Mouse (Mus musculus) hindbrain, embryonic 12.5 days (tissue): Measurements from ENCODE around the gene Ccdc81. TPM values are rescaled to one million over a fixed set of nuclear protein-coding genes. Genes with fewer than 3 reads are reported as not detected.

Source experiments
- ATAC-seq: fragments of 200-750 bp; cut with Nextera tagmentation; 2 replicates; pipeline ENCODE4 v1.8.0; 2017; ENCODE audit warnings: moderate TSS enrichment; ENCODE audit not compliant: low FRiP score
- H3K27ac ChIP-seq: fragments of 300-500 bp; sonication (generic); 2 replicates; pipeline ENCODE4 v1.5.1; 2016; ENCODE audit warnings: mild to moderate bottlenecking
- H3K27me3 ChIP-seq: fragments of 300-500 bp; sonication (generic); 2 replicates; pipeline ENCODE4 v1.6.1; 2016; ENCODE audit warnings: mild to moderate bottlenecking
- H3K36me3 ChIP-seq: fragments of 300-500 bp; sonication (generic); 2 replicates; pipeline ENCODE4 v1.6.1; 2016; ENCODE audit warnings: mild to moderate bottlenecking
- H3K4me1 ChIP-seq: fragments of 300-500 bp; sonication (generic); 2 replicates; pipeline ENCODE4 v1.6.1; 2016
- H3K4me2 ChIP-seq: fragments of 300-500 bp; sonication (generic); replicated peaks from 2 replicates; pipeline ENCODE4 v1.6.1; 2016; ENCODE audit warnings: mild to moderate bottlenecking
- H3K4me3 ChIP-seq: fragments of 300-500 bp; sonication (generic); 2 replicates; pipeline ENCODE4 v1.5.1; 2016; ENCODE audit warnings: mild to moderate bottlenecking
- H3K9ac ChIP-seq: fragments of 300-500 bp; sonication (generic); 2 replicates; pipeline ENCODE4 v1.6.1; 2016; ENCODE audit warnings: mild to moderate bottlenecking, moderate library complexity
- H3K9me3 ChIP-seq: fragments of 300-500 bp; sonication (generic); replicated peaks from 2 replicates; pipeline ENCODE4 v1.6.1; 2016; ENCODE audit warnings: mild to moderate bottlenecking
- WGBS: fragments of 180-500 bp; shearing (Covaris S2); methylation state at CpG from one replicate; pipeline ENCODE4 v1.1.7; 2016; 5-methylcytosine and 5-hydroxymethylcytosine counted together
- polyA plus RNA-seq: library from polyadenylated mRNA; unstranded; fragments of >200 nt; fragmentation: Nextera tagmentation; extraction: Ambion mirVana; gene quantifications from 2 replicates; pipeline ENCODE4 v1.2.1, GENCODE M21; 2016

The Ccdc81 gene
- polyA plus RNA-seq, 1 experiment from 2014 or later, result 0.61 TPM

GRCm38 (mm10) chr7:89909711-89910110, 6.3 kb upstream of the Ccdc81 start:
- H3K4me2 ChIP-seq, result no peak overlapping the region
- WGBS, result 81% methylated on average over 4 of the region's 4 CpGs
- H3K27ac ChIP-seq, result no peak overlapping the region

GRCm38 (mm10) chr7:89908899-89909621, 5.6 kb upstream of the Ccdc81 start:
- no peak overlapping the region for H3K9ac ChIP-seq
- no peaks in the 10 kb centered on the region; the same call in 1 of the 2 replicates for H3K4me1 ChIP-seq
- no peak overlapping the region for H3K27ac ChIP-seq
- H3K4me2 ChIP-seq, result no peak overlapping the region
- H3K36me3 ChIP-seq, result no peaks in the 10 kb centered on the region
- no peak overlapping the region for H3K4me3 ChIP-seq
- no peak for ATAC-seq
- H3K27me3 ChIP-seq, result no peaks in the 10 kb centered on the region
- 78% methylated on average over 20 of the region's 20 CpGs for WGBS
- H3K9me3 ChIP-seq, result no peaks in the 10 kb centered on the region

More at GRCm38 (mm10) chr7:89909711-89910110, 6.3 kb upstream of the Ccdc81 start:
- Histone ChIP-seq H3K36me3 (no peaks in the 10 kb centered on the region), H3K4me3 (no peak overlapping the region), H3K9me3 (no peaks in the 10 kb centered on the region), H3K27me3 (no peaks in the 10 kb centered on the region), H3K4me1 (no peaks in the 10 kb centered on the region), H3K9ac (no peak overlapping the region)
- no peak for ATAC-seq

- Histone ChIP-seq H3K9ac (no peak overlapping the region), H3K36me3 (no peaks in the 10 kb centered on the region), H3K4me2 (no peak overlapping the region), H3K4me3 (no peak overlapping the region), H3K9me3 (no peaks in the 10 kb centered on the region), H3K27ac (no peak overlapping the region), H3K27me3 (no peaks in the 10 kb centered on the region), H3K4me1 (peaks cover 6% of the 10 kb centered on the region)
- WGBS, result 64% methylated on average over 7 of the region's 7 CpGs
- no peak for ATAC-seq
These were observed 5.0 kb upstream of the Ccdc81 start for GRCm38 (mm10) chr7:89908421-89908820.

- ATAC-seq, result peak; percentile 18; the same call in 1 of the 2 replicates
- peaks cover 8% of the 10 kb centered on the region for H3K4me1 ChIP-seq
- H3K9ac ChIP-seq, result no peak overlapping the region
- no peaks in the 10 kb centered on the region for H3K36me3 ChIP-seq
- H3K9me3 ChIP-seq, result no peaks in the 10 kb centered on the region
- no peak overlapping the region for H3K27ac ChIP-seq
- H3K4me3 ChIP-seq, result no peak overlapping the region
- no peak overlapping the region for H3K4me2 ChIP-seq
- no peaks in the 10 kb centered on the region for H3K27me3 ChIP-seq
- WGBS, result 22% methylated on average over 8 of the region's 8 CpGs
These were observed 4.5 kb upstream of the Ccdc81 start for GRCm38 (mm10) chr7:89907950-89908349.

GRCm38 (mm10) chr7:89903007-89903406, 422 bp downstream of the Ccdc81 start:
- Histone ChIP-seq H3K9me3 (no peaks in the 10 kb centered on the region), H3K4me2 (peak overlapping the region; percentile 34), H3K9ac (no peak overlapping the region), H3K36me3 (no peaks in the 10 kb centered on the region), H3K27me3 (no peaks in the 10 kb centered on the region), H3K27ac (no peak overlapping the region), H3K4me1 (peaks cover 8% of the 10 kb centered on the region), H3K4me3 (no peak overlapping the region)
- peak; percentile 42; the same call in 1 of the 2 replicates for ATAC-seq
- WGBS, result 81% methylated on average over 8 of the region's 8 CpGs

GRCm38 (mm10) chr7:89891856-89892255, 11.6 kb downstream of the Ccdc81 start:
- H3K27ac ChIP-seq, result no peak overlapping the region
- H3K9me3 ChIP-seq, result no peaks in the 10 kb centered on the region
- no peak for ATAC-seq
- H3K27me3 ChIP-seq, result no peaks in the 10 kb centered on the region
- H3K4me1 ChIP-seq, result no peaks in the 10 kb centered on the region
- no peak overlapping the region for H3K4me3 ChIP-seq
- H3K4me2 ChIP-seq, result no peak overlapping the region
- no peaks in the 10 kb centered on the region for H3K36me3 ChIP-seq
- H3K9ac ChIP-seq, result no peak overlapping the region
- 36% methylated on average over 4 of the region's 4 CpGs for WGBS

GRCm38 (mm10) chr7:89891412-89891811, 12.0 kb downstream of the Ccdc81 start:
- no peak overlapping the region for H3K9ac ChIP-seq
- ATAC-seq, result no peak
- no peaks in the 10 kb centered on the region for H3K4me1 ChIP-seq
- no peak overlapping the region for H3K4me3 ChIP-seq
- H3K4me2 ChIP-seq, result no peak overlapping the region
- WGBS, result 66% methylated on average over 5 of the region's 5 CpGs
- no peaks in the 10 kb centered on the region for H3K9me3 ChIP-seq
- no peaks in the 10 kb centered on the region for H3K36me3 ChIP-seq
- H3K27me3 ChIP-seq, result no peaks in the 10 kb centered on the region
- no peak overlapping the region for H3K27ac ChIP-seq

- Histone ChIP-seq H3K27me3 (no peaks in the 10 kb centered on the region), H3K9ac (no peak overlapping the region), H3K4me2 (no peak overlapping the region), H3K4me3 (no peak overlapping the region), H3K4me1 (no peaks in the 10 kb centered on the region), H3K9me3 (no peaks in the 10 kb centered on the region), H3K27ac (no peak overlapping the region), H3K36me3 (no peaks in the 10 kb centered on the region)
- ATAC-seq, result no peak
- WGBS, result 79% methylated on average over 3 of the region's 3 CpGs
These were observed 18.9 kb downstream of the Ccdc81 start for GRCm38 (mm10) chr7:89884551-89884950.

- no peaks in the 10 kb centered on the region for H3K36me3 ChIP-seq
- no peaks in the 10 kb centered on the region for H3K9me3 ChIP-seq
- H3K4me2 ChIP-seq, result no peak overlapping the region
- 76% methylated on average over 1 of the region's 1 CpGs for WGBS
- H3K9ac ChIP-seq, result no peak overlapping the region
- no peaks in the 10 kb centered on the region for H3K27me3 ChIP-seq
- H3K4me3 ChIP-seq, result no peak overlapping the region
- ATAC-seq, result no peak
- no peak overlapping the region for H3K27ac ChIP-seq
- no peaks in the 10 kb centered on the region for H3K4me1 ChIP-seq
These were observed 23.7 kb downstream of the Ccdc81 start for GRCm38 (mm10) chr7:89879686-89880085.

GRCm38 (mm10) chr7:89867221-89867620, 36.2 kb downstream of the Ccdc81 start:
- ATAC-seq, result no peak
- Histone ChIP-seq H3K36me3 (no peaks in the 10 kb centered on the region), H3K4me1 (no peaks in the 10 kb centered on the region), H3K4me2 (no peak overlapping the region), H3K27me3 (no peaks in the 10 kb centered on the region), H3K9ac (no peak overlapping the region), H3K27ac (no peak overlapping the region), H3K4me3 (no peak overlapping the region), H3K9me3 (no peaks in the 10 kb centered on the region)
- 84% methylated on average over 5 of the region's 5 CpGs for WGBS

- no peak overlapping the region for H3K4me2 ChIP-seq
These were observed 38.7 kb downstream of the Ccdc81 start for GRCm38 (mm10) chr7:89864769-89865168.

GRCm38 (mm10) chr7:89856440-89857217, 46.8 kb downstream of the Ccdc81 start:
- WGBS, result 44% methylated on average over 16 of the region's 17 CpGs
- Histone ChIP-seq H3K4me3 (no peak overlapping the region), H3K27ac (no peak overlapping the region), H3K27me3 (no peaks in the 10 kb centered on the region), H3K9me3 (no peaks in the 10 kb centered on the region), H3K4me1 (peaks cover 12% of the 10 kb centered on the region), H3K9ac (no peak overlapping the region), H3K4me2 (peak overlapping the region; percentile 29), H3K36me3 (no peaks in the 10 kb centered on the region)
- ATAC-seq, result peak; percentile 93

More at GRCm38 (mm10) chr7:89864769-89865168, 38.7 kb downstream of the Ccdc81 start:
- H3K4me1 ChIP-seq, result no peaks in the 10 kb centered on the region
- no peak overlapping the region for H3K27ac ChIP-seq
- no peaks in the 10 kb centered on the region for H3K36me3 ChIP-seq
- ATAC-seq, result no peak
- no peaks in the 10 kb centered on the region for H3K9me3 ChIP-seq
- no peak overlapping the region for H3K4me3 ChIP-seq
- 95% methylated on average over 1 of the region's 1 CpGs for WGBS
- no peak overlapping the region for H3K9ac ChIP-seq
- H3K27me3 ChIP-seq, result no peaks in the 10 kb centered on the region
